Mouse (Mus musculus) lung, adult 2 months (tissue): ENCODE measurements around the gene Olfr544.

Source experiments
- CTCF ChIP-seq: fragments of 200-500 bp; IDR thresholded peaks from 2 replicates; pipeline ENCODE4 v1.5.1; 2011; ENCODE audit warnings: mild to moderate bottlenecking, low read length, control low read depth; ENCODE audit not compliant: insufficient read depth
- POLR2A ChIP-seq: fragments of 200-500 bp; IDR thresholded peaks from 2 replicates; pipeline ENCODE4 v1.6.1; 2011; ENCODE audit warnings: low read depth, mild to moderate bottlenecking, control low read depth, low read length, borderline replicate concordance; ENCODE audit errors: extremely low read depth

DNA sequence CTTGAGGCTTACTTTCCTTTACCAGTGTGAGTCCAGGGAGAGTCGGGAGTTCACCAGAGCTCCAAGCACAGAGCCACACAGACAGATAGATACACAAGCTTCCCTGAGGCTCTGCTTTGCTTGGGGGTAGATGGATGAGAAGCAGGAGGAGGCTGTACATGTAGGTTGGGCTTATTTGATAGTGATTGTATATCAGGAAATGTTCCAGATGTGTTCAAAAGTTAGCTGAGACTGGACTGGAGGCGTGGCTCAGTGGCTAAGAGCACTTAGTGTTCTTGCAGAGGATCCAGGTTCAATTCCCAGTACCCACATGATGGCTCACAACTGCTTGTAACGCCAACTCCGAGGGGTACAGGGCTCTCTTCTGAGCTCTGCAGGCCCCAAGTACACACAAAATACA is 9.7 kb downstream of the Olfr544 start:
- TF ChIP-seq CTCF (no peak), POLR2A (no peak)
